Mouse (Mus musculus) skeletal muscle tissue, adult 2 months (tissue): ENCODE data around the gene Trim14.
"Not testable (repeated sequence)": the region's sequence is repeated elsewhere in the genome, so short reads cannot be mapped to it uniquely, and the experiment has no call there.

Experiments
- DNase-seq: peaks from one replicate; pipeline ENCODE4 v3.0.0-alpha.2; 2012; ENCODE audit warnings: low read depth, low spot score

The Trim14 gene

GRCm38 (mm10) chr4:46535840-46536361 is at the start of gene Trim14:
Gene Trim14, minus strand, starts transcription at chr4:46536141.
- no peak for DNase-seq

GRCm38 (mm10) chr4:46585041-46585810 is 49.3 kb upstream of the Trim14 start:
- no peak for DNase-seq

- DNase-seq: not testable (repeated sequence)
Measured at GRCm38 (mm10) chr4:46584536-46584935, 48.6 kb upstream of the Trim14 start.

GRCm38 (mm10) chr4:46584084-46584483 is 48.1 kb upstream of the Trim14 start:
- DNase-seq: not testable (repeated sequence)

GRCm38 (mm10) chr4:46582024-46582423 is 46.1 kb upstream of the Trim14 start:
- not testable (repeated sequence) for DNase-seq

GRCm38 (mm10) chr4:46581577-46581976 is 45.6 kb upstream of the Trim14 start:
- not testable (repeated sequence) for DNase-seq

GRCm38 (mm10) chr4:46580799-46581243 is 44.9 kb upstream of the Trim14 start:
- not testable (repeated sequence) for DNase-seq

- DNase-seq: not testable (repeated sequence)
Measured at GRCm38 (mm10) chr4:46578796-46579346, 42.9 kb upstream of the Trim14 start.

- no peak for DNase-seq
Measured at GRCm38 (mm10) chr4:46578228-46578627, 42.3 kb upstream of the Trim14 start.

- DNase-seq: not testable (repeated sequence)
Measured at GRCm38 (mm10) chr4:46575509-46576284, 39.8 kb upstream of the Trim14 start.

GRCm38 (mm10) chr4:46574841-46575240 is 38.9 kb upstream of the Trim14 start:
- DNase-seq: no peak

GRCm38 (mm10) chr4:46574024-46574753 is 38.2 kb upstream of the Trim14 start:
- no peak for DNase-seq

- DNase-seq: no peak
Measured at GRCm38 (mm10) chr4:46572616-46573015, 36.7 kb upstream of the Trim14 start.

- no peak for DNase-seq
Measured at GRCm38 (mm10) chr4:46571744-46572143, 35.8 kb upstream of the Trim14 start.

- no peak for DNase-seq
Measured at GRCm38 (mm10) chr4:46569671-46570070, 33.7 kb upstream of the Trim14 start.

- DNase-seq: no peak
Measured at GRCm38 (mm10) chr4:46568169-46568568, 32.2 kb upstream of the Trim14 start.

GRCm38 (mm10) chr4:46566931-46567671 is 31.2 kb upstream of the Trim14 start:
- no peak for DNase-seq

GRCm38 (mm10) chr4:46565393-46565955 is 29.5 kb upstream of the Trim14 start:
- no peak for DNase-seq

GRCm38 (mm10) chr4:46564247-46564646 is 28.3 kb upstream of the Trim14 start:
- DNase-seq: no peak

GRCm38 (mm10) chr4:46563847-46564246 is 27.9 kb upstream of the Trim14 start:
- peak; percentile 51 for DNase-seq
